Mouse (Mus musculus): ENCODE data around the gene Agrp. TPM values are rescaled to one million over a fixed set of nuclear protein-coding genes. Genes with fewer than 3 reads are reported as not detected.

Gene Agrp
- total RNA-seq, 1 experiment, result 0.71 TPM

DNA sequence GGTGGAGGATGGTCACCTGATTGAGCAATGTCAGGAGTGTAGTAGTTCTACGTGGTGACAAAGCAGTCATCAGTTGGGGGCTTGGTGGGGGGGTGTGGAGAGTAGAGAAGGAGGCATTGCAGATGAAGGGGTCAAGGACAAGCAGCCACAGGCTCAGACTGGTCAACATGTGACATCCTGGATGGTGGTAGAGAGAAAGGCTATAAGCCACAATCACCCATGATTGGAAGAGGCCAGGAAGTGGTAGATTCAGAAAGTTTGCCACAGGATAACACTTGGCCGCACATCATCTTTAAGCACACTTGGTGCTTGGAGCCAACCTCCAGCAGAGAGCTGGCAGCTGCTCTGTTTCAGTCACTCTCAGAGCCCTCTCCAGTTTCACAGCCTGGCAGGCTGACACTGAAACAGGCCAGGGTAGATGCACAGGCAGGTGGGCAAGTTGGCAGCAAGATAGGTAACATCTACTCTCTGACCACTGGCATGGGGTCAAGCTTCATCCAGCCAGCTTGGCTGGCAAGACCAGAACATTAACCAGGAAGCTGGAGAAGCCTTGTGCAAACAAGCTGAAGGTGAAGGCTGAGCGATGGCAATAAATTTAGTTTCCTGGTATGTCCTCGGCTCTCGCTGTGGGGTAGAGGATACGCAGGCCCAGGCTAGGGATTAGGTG is 100.0 kb downstream of the Agrp start:
- in situ Hi-C loops (cut with MboI; ENCODE audit: low sequenced_read_pairs in 2 of 2, unreplicated experiment in 2 of 2), result no loop called here
- peaks cover 14% of the 10 kb centered on the region for H3K36me3 ChIP-seq (ENCODE audit: control insufficient read depth, insufficient read depth, low read length, poor library complexity, severe bottlenecking)
- no peak overlapping the region for H3K4me3 ChIP-seq (ENCODE audit: insufficient read depth in 1 of 2, low read depth in 1 of 2, low read length in 2 of 2, poor library complexity in 1 of 2, severe bottlenecking in 1 of 2)
- H3K9me3 ChIP-seq (ENCODE audit: control insufficient read depth, insufficient read depth, low read depth, low read length), result no peaks in the 10 kb centered on the region
- no peak for TF ChIP-seq ZC3H11A (IDR thresholded peaks at IDR 0.05; ENCODE audit: borderline replicate concordance, low read depth, low read length)
- no peak for TF ChIP-seq CHD2 (IDR thresholded peaks at IDR 0.05; ENCODE audit: low read depth, low read length)
- no peak for TF ChIP-seq HCFC1 (IDR thresholded peaks at IDR 0.05; ENCODE audit: borderline replicate concordance, insufficient read depth, low read length)
- H3K4me1 ChIP-seq (ENCODE audit: control insufficient read depth in 2 of 2, insufficient read depth in 2 of 2, low read length in 2 of 2, poor library complexity in 1 of 2), result no peaks in the 10 kb centered on the region
- no peak overlapping the region for H3K9ac ChIP-seq (ENCODE audit: insufficient read depth, low read depth, low read length, poor library complexity, severe bottlenecking)
- DNase-seq (ENCODE audit: low read depth, low spot score), result no peak
- H3K27ac ChIP-seq (ENCODE audit: insufficient read depth, low read depth, low read length, poor library complexity, severe bottlenecking), result no peak overlapping the region

DNA sequence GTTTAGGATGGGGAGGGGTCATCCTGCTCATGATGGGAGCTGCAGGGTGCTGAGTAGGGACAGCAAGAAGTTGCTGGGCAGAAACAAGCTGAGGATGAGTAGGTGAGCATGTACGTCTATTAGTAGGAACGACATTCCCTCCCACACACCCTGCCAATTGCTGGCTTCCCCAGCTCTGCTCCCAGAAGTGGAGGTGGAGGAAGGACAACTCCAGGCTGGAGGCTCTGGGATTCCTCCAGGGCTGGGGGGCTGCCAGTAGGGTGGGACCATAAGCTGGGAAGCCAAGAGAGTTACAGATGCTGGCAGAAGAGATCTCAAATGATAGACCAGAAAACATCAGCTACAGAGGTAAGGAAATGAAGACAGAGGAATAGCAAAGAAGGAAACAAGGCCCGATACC is 100.6 kb downstream of the Agrp start:
- Histone ChIP-seq H3K4me1 (ENCODE audit: control insufficient read depth in 2 of 2, insufficient read depth in 2 of 2, low read length in 2 of 2, poor library complexity in 1 of 2) (no peaks in the 10 kb centered on the region), H3K27ac (ENCODE audit: insufficient read depth, low read depth, low read length, poor library complexity, severe bottlenecking) (no peak overlapping the region), H3K4me3 (ENCODE audit: insufficient read depth in 1 of 2, low read depth in 1 of 2, low read length in 2 of 2, poor library complexity in 1 of 2, severe bottlenecking in 1 of 2) (no peak overlapping the region), H3K9ac (ENCODE audit: insufficient read depth, low read depth, low read length, poor library complexity, severe bottlenecking) (no peak overlapping the region), H3K36me3 (ENCODE audit: control insufficient read depth, insufficient read depth, low read length, poor library complexity, severe bottlenecking) (peaks cover 14% of the 10 kb centered on the region), H3K9me3 (ENCODE audit: control insufficient read depth, insufficient read depth, low read depth, low read length) (no peaks in the 10 kb centered on the region)
- no peak for TF ChIP-seq ZC3H11A (IDR thresholded peaks at IDR 0.05; ENCODE audit: borderline replicate concordance, low read depth, low read length)
- in situ Hi-C loops (cut with MboI; ENCODE audit: low sequenced_read_pairs in 2 of 2, unreplicated experiment in 2 of 2), result no loop called here
- no peak for DNase-seq (ENCODE audit: low read depth, low spot score)

GRCm38 (mm10) chr8:105533892-105534329 is 103.3 kb downstream of the Agrp start:
- Histone ChIP-seq H3K4me3 (ENCODE audit: insufficient read depth in 1 of 2, low read depth in 1 of 2, low read length in 2 of 2, poor library complexity in 1 of 2, severe bottlenecking in 1 of 2) (no peak overlapping the region), H3K27ac (ENCODE audit: insufficient read depth, low read depth, low read length, poor library complexity, severe bottlenecking) (no peak overlapping the region), H3K9me3 (ENCODE audit: control insufficient read depth, insufficient read depth, low read depth, low read length) (no peaks in the 10 kb centered on the region), H3K4me1 (ENCODE audit: control insufficient read depth in 2 of 2, insufficient read depth in 2 of 2, low read length in 2 of 2, poor library complexity in 1 of 2) (no peaks in the 10 kb centered on the region), H3K9ac (ENCODE audit: insufficient read depth, low read depth, low read length, poor library complexity, severe bottlenecking) (no peak overlapping the region), H3K36me3 (ENCODE audit: control insufficient read depth, insufficient read depth, low read length, poor library complexity, severe bottlenecking) (peaks cover 10% of the 10 kb centered on the region)
- DNase-seq (ENCODE audit: low read depth, low spot score), result peak; percentile 51
- TF ChIP-seq HCFC1 (IDR thresholded peaks at IDR 0.05; ENCODE audit: borderline replicate concordance, insufficient read depth, low read length) (no peak), ZC3H11A (IDR thresholded peaks at IDR 0.05; ENCODE audit: borderline replicate concordance, low read depth, low read length) (no peak), MAFK (IDR thresholded peaks at IDR 0.05; ENCODE audit: insufficient read depth, low read depth, low read length) (no peak), ZNF384 (IDR thresholded peaks at IDR 0.05; ENCODE audit: low read depth, low read length) (no peak), CHD2 (IDR thresholded peaks at IDR 0.05; ENCODE audit: low read depth, low read length) (no peak)
- in situ Hi-C loops (cut with MboI; ENCODE audit: low sequenced_read_pairs in 2 of 2, unreplicated experiment in 2 of 2), result no loop called here

DNA sequence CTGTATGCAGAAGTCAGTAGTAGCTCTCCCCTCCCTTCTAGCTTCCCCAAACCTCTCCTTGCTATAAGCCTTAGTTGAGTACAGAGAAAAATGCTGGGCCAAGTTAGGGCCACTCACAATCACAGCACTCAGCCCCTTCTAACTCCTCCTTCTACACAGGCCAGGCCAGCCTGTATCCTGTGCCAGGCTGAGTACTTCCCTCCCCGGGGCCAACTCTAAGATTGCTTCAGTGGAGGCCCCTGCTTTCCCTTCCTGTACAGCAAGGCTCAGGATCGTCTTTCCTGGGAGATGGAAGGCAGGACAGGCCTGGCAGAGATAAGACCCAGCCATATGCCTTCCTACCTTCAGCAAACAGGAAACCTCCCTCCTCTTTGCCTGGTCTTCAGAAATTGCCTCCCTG is 103.8 kb downstream of the Agrp start:
- no peaks in the 10 kb centered on the region for H3K9me3 ChIP-seq (ENCODE audit: control insufficient read depth, insufficient read depth, low read depth, low read length)
- H3K4me1 ChIP-seq (ENCODE audit: control insufficient read depth in 2 of 2, insufficient read depth in 2 of 2, low read length in 2 of 2, poor library complexity in 1 of 2), result no peaks in the 10 kb centered on the region
- H3K4me3 ChIP-seq (ENCODE audit: insufficient read depth in 1 of 2, low read depth in 1 of 2, low read length in 2 of 2, poor library complexity in 1 of 2, severe bottlenecking in 1 of 2), result no peak overlapping the region
- no peak overlapping the region for H3K9ac ChIP-seq (ENCODE audit: insufficient read depth, low read depth, low read length, poor library complexity, severe bottlenecking)
- no peak for DNase-seq (ENCODE audit: low read depth, low spot score)
- in situ Hi-C loops (cut with MboI; ENCODE audit: low sequenced_read_pairs in 2 of 2, unreplicated experiment in 2 of 2), result no loop called here
- TF ChIP-seq CHD2 (IDR thresholded peaks at IDR 0.05; ENCODE audit: low read depth, low read length) (no peak), HCFC1 (IDR thresholded peaks at IDR 0.05; ENCODE audit: borderline replicate concordance, insufficient read depth, low read length) (no peak), ZNF384 (IDR thresholded peaks at IDR 0.05; ENCODE audit: low read depth, low read length) (no peak), ZC3H11A (IDR thresholded peaks at IDR 0.05; ENCODE audit: borderline replicate concordance, low read depth, low read length) (no peak), MAFK (IDR thresholded peaks at IDR 0.05; ENCODE audit: insufficient read depth, low read depth, low read length) (no peak)
- peaks cover 10% of the 10 kb centered on the region for H3K36me3 ChIP-seq (ENCODE audit: control insufficient read depth, insufficient read depth, low read length, poor library complexity, severe bottlenecking)
- no peak overlapping the region for H3K27ac ChIP-seq (ENCODE audit: insufficient read depth, low read depth, low read length, poor library complexity, severe bottlenecking)

GRCm38 (mm10) chr8:105531774-105532173 is 105.4 kb downstream of the Agrp start:
- H3K4me3 ChIP-seq (ENCODE audit: insufficient read depth in 1 of 2, low read depth in 1 of 2, low read length in 2 of 2, poor library complexity in 1 of 2, severe bottlenecking in 1 of 2), result no peak overlapping the region
- no peak overlapping the region for H3K27ac ChIP-seq (ENCODE audit: insufficient read depth, low read depth, low read length, poor library complexity, severe bottlenecking)
- peak; percentile 47 for DNase-seq (ENCODE audit: low read depth, low spot score)
- peaks cover 4% of the 10 kb centered on the region; the same call in 1 of the 2 replicates for H3K36me3 ChIP-seq (ENCODE audit: control insufficient read depth, insufficient read depth, low read length, poor library complexity, severe bottlenecking)
- H3K9me3 ChIP-seq (ENCODE audit: control insufficient read depth, insufficient read depth, low read depth, low read length), result no peaks in the 10 kb centered on the region
- H3K4me1 ChIP-seq (ENCODE audit: control insufficient read depth in 2 of 2, insufficient read depth in 2 of 2, low read length in 2 of 2, poor library complexity in 1 of 2), result peaks cover 0 to 5% of the 10 kb centered on the region in 2 experiments; a peak in 1 of 4 replicates
- in situ Hi-C loops (cut with MboI; ENCODE audit: low sequenced_read_pairs in 2 of 2, unreplicated experiment in 2 of 2), result no loop called here
- no peak overlapping the region for H3K9ac ChIP-seq (ENCODE audit: insufficient read depth, low read depth, low read length, poor library complexity, severe bottlenecking)
- TF ChIP-seq HCFC1 (IDR thresholded peaks at IDR 0.05; ENCODE audit: borderline replicate concordance, insufficient read depth, low read length) (no peak), ZNF384 (IDR thresholded peaks at IDR 0.05; ENCODE audit: low read depth, low read length) (no peak), MAFK (IDR thresholded peaks at IDR 0.05; ENCODE audit: insufficient read depth, low read depth, low read length) (no peak), ZC3H11A (IDR thresholded peaks at IDR 0.05; ENCODE audit: borderline replicate concordance, low read depth, low read length) (no peak), CHD2 (IDR thresholded peaks at IDR 0.05; ENCODE audit: low read depth, low read length) (no peak)

Data from ES-E14 (cell line).